Mouse (Mus musculus) testis, adult 2 months (tissue): ENCODE measurements at regions not wholly inside any gene's neighbourhood (a gene's known extent, or its start where the extent isn't known, plus 50 kb on each side); places are given as distances from the start of the nearest gene placed in this dataset.

Experiments
- CTCF ChIP-seq: fragments of 200-500 bp; IDR thresholded peaks from 2 replicates; pipeline ENCODE4 v1.5.1; 2012; ENCODE audit warnings: low read depth, mild to moderate bottlenecking, inconsistent platforms, low read length, moderate library complexity; ENCODE audit not compliant: control insufficient read depth, insufficient read depth, insufficient replicate concordance
- POLR2A ChIP-seq: fragments of 200-500 bp; IDR thresholded peaks from 2 replicates; pipeline ENCODE4 v1.6.1; 2012; ENCODE audit warnings: low read depth, mild to moderate bottlenecking, inconsistent platforms, low read length, moderate library complexity; ENCODE audit not compliant: control insufficient read depth

GRCm38 (mm10) chr13:101422082-101422481 lies 345.9 kb downstream of the Pik3r1 start:
- TF ChIP-seq POLR2A (no peak), CTCF (no peak)
